Mouse (Mus musculus) embryonic facial prominence, embryonic 12.5 days (tissue): ENCODE data around the gene Akap5. TPM values are rescaled to one million over a fixed set of nuclear protein-coding genes. Genes with fewer than 3 reads are reported as not detected.
A peak's percentile ranks its signal among the peaks of the same experiment; 100 is the strongest.

Source experiments
- ATAC-seq: fragments of 200-750 bp; cut with Nextera tagmentation; 2 replicates; pipeline ENCODE4 v1.8.0; 2017; ENCODE audit not compliant: insufficient number of reproducible peaks, insufficient read depth, low FRiP score, low TSS enrichment
- H3K27ac ChIP-seq: fragments of 300-500 bp; sonication (generic); 2 replicates; pipeline ENCODE4 v1.5.1; 2016; ENCODE audit warnings: mild to moderate bottlenecking
- H3K27me3 ChIP-seq: fragments of 300-500 bp; sonication (generic); 2 replicates; pipeline ENCODE4 v1.6.1; 2016; ENCODE audit warnings: mild to moderate bottlenecking, moderate library complexity
- H3K36me3 ChIP-seq: fragments of 300-500 bp; sonication (generic); 2 replicates; pipeline ENCODE4 v1.6.1; 2016; ENCODE audit warnings: mild to moderate bottlenecking
- H3K4me1 ChIP-seq: fragments of 300-500 bp; sonication (generic); 2 replicates; pipeline ENCODE4 v1.6.1; 2016
- H3K4me2 ChIP-seq: fragments of 300-500 bp; sonication (generic); replicated peaks from 2 replicates; pipeline ENCODE4 v1.6.1; 2016; ENCODE audit warnings: mild to moderate bottlenecking, moderate library complexity
- H3K4me3 ChIP-seq: fragments of 300-500 bp; sonication (generic); 2 replicates; pipeline ENCODE4 v1.5.1; 2016; ENCODE audit warnings: mild to moderate bottlenecking
- H3K9ac ChIP-seq: fragments of 300-500 bp; sonication (generic); 2 replicates; pipeline ENCODE4 v1.6.1; 2016; ENCODE audit warnings: mild to moderate bottlenecking, moderate library complexity
- H3K9me3 ChIP-seq: fragments of 300-500 bp; sonication (generic); 2 replicates; pipeline ENCODE4 v1.6.1; 2016; ENCODE audit warnings: mild to moderate bottlenecking, moderate library complexity
- WGBS: fragments of 180-500 bp; shearing (Covaris S2); methylation state at CpG from one replicate; pipeline ENCODE4 v1.1.7; 2016; 5-methylcytosine and 5-hydroxymethylcytosine counted together
- polyA plus RNA-seq: library from polyadenylated mRNA; unstranded; fragments of >200 nt; fragmentation: Nextera tagmentation; extraction: Ambion mirVana; gene quantifications from 2 replicates; pipeline ENCODE4 v1.2.1, GENCODE M21; 2016

Akap5 gene
- polyA plus RNA-seq, 1 experiment from 2014 or later, result 2.3 TPM

GRCm38 (mm10) chr12:76297830-76298229 is 26.9 kb upstream of the Akap5 start:
- 86% methylated on average over 5 of the region's 5 CpGs for WGBS
- Histone ChIP-seq H3K27me3 (no peaks in the 10 kb centered on the region), H3K4me1 (no peaks in the 10 kb centered on the region), H3K4me2 (no peak overlapping the region), H3K36me3 (peaks cover 36% of the 10 kb centered on the region), H3K4me3 (no peak overlapping the region), H3K27ac (no peak overlapping the region), H3K9me3 (no peaks in the 10 kb centered on the region), H3K9ac (no peak overlapping the region)
- ATAC-seq, result no peak

GRCm38 (mm10) chr12:76299361-76299906 is 25.3 kb upstream of the Akap5 start:
- WGBS, result 94% methylated on average over 9 of the region's 9 CpGs

GRCm38 (mm10) chr12:76300367-76300766 is 24.3 kb upstream of the Akap5 start:
- Histone ChIP-seq H3K36me3 (peaks cover 37% of the 10 kb centered on the region), H3K4me3 (no peak overlapping the region), H3K4me1 (no peaks in the 10 kb centered on the region), H3K27me3 (no peaks in the 10 kb centered on the region), H3K9ac (no peak overlapping the region), H3K4me2 (no peak overlapping the region), H3K9me3 (no peaks in the 10 kb centered on the region), H3K27ac (no peak overlapping the region)
- WGBS, result 95% methylated on average over 10 of the region's 10 CpGs
- no peak for ATAC-seq

More at GRCm38 (mm10) chr12:76299361-76299906, 25.3 kb upstream of the Akap5 start:
- Histone ChIP-seq H3K9me3 (no peaks in the 10 kb centered on the region), H3K4me2 (no peak overlapping the region), H3K4me3 (no peak overlapping the region), H3K36me3 (peaks cover 41% of the 10 kb centered on the region), H3K9ac (no peak overlapping the region), H3K27ac (no peak overlapping the region), H3K4me1 (no peaks in the 10 kb centered on the region), H3K27me3 (no peaks in the 10 kb centered on the region)
- no peak for ATAC-seq

- ATAC-seq, result no peak
- Histone ChIP-seq H3K36me3 (peaks cover 25% of the 10 kb centered on the region), H3K27ac (no peak overlapping the region), H3K9ac (no peak overlapping the region), H3K27me3 (no peaks in the 10 kb centered on the region), H3K4me2 (no peak overlapping the region), H3K9me3 (no peaks in the 10 kb centered on the region), H3K4me3 (no peak overlapping the region), H3K4me1 (peaks cover 15% of the 10 kb centered on the region; the same call in 1 of the 2 replicates)
- WGBS, result 93% methylated on average over 11 of the region's 11 CpGs
These were observed 21.2 kb upstream of the Akap5 start for GRCm38 (mm10) chr12:76303474-76303873.

- Histone ChIP-seq H3K4me1 (peaks cover 15% of the 10 kb centered on the region; the same call in 1 of the 2 replicates), H3K4me3 (no peak overlapping the region), H3K9ac (no peak overlapping the region), H3K4me2 (no peak overlapping the region), H3K27me3 (no peaks in the 10 kb centered on the region), H3K36me3 (peaks cover 17% of the 10 kb centered on the region; the same call in 1 of the 2 replicates), H3K27ac (no peak overlapping the region), H3K9me3 (no peaks in the 10 kb centered on the region)
- 73% methylated on average over 4 of the region's 4 CpGs for WGBS
- no peak for ATAC-seq
These were observed 20.5 kb upstream of the Akap5 start for GRCm38 (mm10) chr12:76304199-76304598.

GRCm38 (mm10) chr12:76305107-76305506 is 19.6 kb upstream of the Akap5 start:
- no peak overlapping the region for H3K4me3 ChIP-seq
- H3K27ac ChIP-seq, result no peak overlapping the region
- 88% methylated on average over 8 of the region's 8 CpGs for WGBS
- no peak overlapping the region for H3K4me2 ChIP-seq
- peaks cover 15% of the 10 kb centered on the region; the same call in 1 of the 2 replicates for H3K36me3 ChIP-seq
- peaks cover 15% of the 10 kb centered on the region; the same call in 1 of the 2 replicates for H3K4me1 ChIP-seq
- no peaks in the 10 kb centered on the region for H3K9me3 ChIP-seq
- no peak for ATAC-seq
- H3K27me3 ChIP-seq, result no peaks in the 10 kb centered on the region
- H3K9ac ChIP-seq, result no peak overlapping the region

- no peak overlapping the region for H3K27ac ChIP-seq
- H3K36me3 ChIP-seq, result peaks cover 28% of the 10 kb centered on the region
- no peak overlapping the region for H3K4me3 ChIP-seq
- peaks cover 15% of the 10 kb centered on the region; the same call in 1 of the 2 replicates for H3K4me1 ChIP-seq
- H3K4me2 ChIP-seq, result no peak overlapping the region
- no peak for ATAC-seq
- H3K27me3 ChIP-seq, result no peaks in the 10 kb centered on the region
- WGBS, result 88% methylated on average over 9 of the region's 9 CpGs
- no peaks in the 10 kb centered on the region for H3K9me3 ChIP-seq
- H3K9ac ChIP-seq, result no peak overlapping the region
These were observed 17.7 kb upstream of the Akap5 start for GRCm38 (mm10) chr12:76306852-76307561.

- H3K4me3 ChIP-seq, result no peak overlapping the region
- no peak overlapping the region for H3K4me2 ChIP-seq
- peaks cover 30% of the 10 kb centered on the region for H3K36me3 ChIP-seq
- H3K27me3 ChIP-seq, result no peaks in the 10 kb centered on the region
- 36% methylated on average over 9 of the region's 9 CpGs for WGBS
- no peaks in the 10 kb centered on the region for H3K9me3 ChIP-seq
- ATAC-seq, result no peak
- H3K4me1 ChIP-seq, result peaks cover 15% of the 10 kb centered on the region; the same call in 1 of the 2 replicates
- H3K9ac ChIP-seq, result no peak overlapping the region
- H3K27ac ChIP-seq, result 0 out of 2 replicates have a peak overlapping the region, but pooled peaks have one; percentile 41
These were observed 16.7 kb upstream of the Akap5 start for GRCm38 (mm10) chr12:76307964-76308363.

GRCm38 (mm10) chr12:76308436-76308835 is 16.3 kb upstream of the Akap5 start:
- 87% methylated on average over 5 of the region's 5 CpGs for WGBS
- no peak overlapping the region for H3K4me3 ChIP-seq
- H3K27me3 ChIP-seq, result no peaks in the 10 kb centered on the region
- peak overlapping the region; percentile 31; the same call in 1 of the 2 replicates for H3K27ac ChIP-seq
- H3K9me3 ChIP-seq, result no peaks in the 10 kb centered on the region
- peaks cover 15% of the 10 kb centered on the region; the same call in 1 of the 2 replicates for H3K4me1 ChIP-seq
- H3K9ac ChIP-seq, result no peak overlapping the region
- no peak for ATAC-seq
- H3K36me3 ChIP-seq, result peaks cover 30% of the 10 kb centered on the region
- no peak overlapping the region for H3K4me2 ChIP-seq

GRCm38 (mm10) chr12:76310007-76310406 is 14.7 kb upstream of the Akap5 start:
- H3K9me3 ChIP-seq, result no peaks in the 10 kb centered on the region
- WGBS, result 93% methylated on average over 6 of the region's 6 CpGs
- ATAC-seq, result no peak
- H3K9ac ChIP-seq, result no peak overlapping the region
- H3K4me1 ChIP-seq, result peaks cover 15% of the 10 kb centered on the region; the same call in 1 of the 2 replicates
- no peak overlapping the region for H3K4me3 ChIP-seq
- H3K27ac ChIP-seq, result no peak overlapping the region
- no peak overlapping the region for H3K4me2 ChIP-seq
- H3K36me3 ChIP-seq, result peaks cover 29% of the 10 kb centered on the region
- H3K27me3 ChIP-seq, result no peaks in the 10 kb centered on the region

GRCm38 (mm10) chr12:76310633-76311032 is 14.1 kb upstream of the Akap5 start:
- H3K9me3 ChIP-seq, result no peaks in the 10 kb centered on the region
- 76% methylated on average over 6 of the region's 6 CpGs for WGBS
- no peak for ATAC-seq

GRCm38 (mm10) chr12:76311227-76311626 is 13.5 kb upstream of the Akap5 start:
- no peak overlapping the region for H3K27ac ChIP-seq
- no peaks in the 10 kb centered on the region for H3K27me3 ChIP-seq
- H3K4me2 ChIP-seq, result no peak overlapping the region
- ATAC-seq, result no peak
- peaks cover 15% of the 10 kb centered on the region; the same call in 1 of the 2 replicates for H3K4me1 ChIP-seq
- H3K9ac ChIP-seq, result 0 out of 2 replicates have a peak overlapping the region, but pooled peaks have one; percentile 0
- no peaks in the 10 kb centered on the region for H3K9me3 ChIP-seq
- H3K4me3 ChIP-seq, result no peak overlapping the region
- 93% methylated on average over 9 of the region's 9 CpGs for WGBS
- peaks cover 34% of the 10 kb centered on the region for H3K36me3 ChIP-seq

More at GRCm38 (mm10) chr12:76310633-76311032, 14.1 kb upstream of the Akap5 start:
- Histone ChIP-seq H3K27me3 (no peaks in the 10 kb centered on the region), H3K4me1 (peaks cover 15% of the 10 kb centered on the region; the same call in 1 of the 2 replicates), H3K9ac (no peak overlapping the region), H3K36me3 (peaks cover 34% of the 10 kb centered on the region), H3K4me2 (no peak overlapping the region), H3K27ac (no peak overlapping the region), H3K4me3 (no peak overlapping the region)
